Mouse (Mus musculus) megakaryocyte, embryonic 14.5 days (primary cell): ENCODE measurements around the gene Srp68.

Experiments
- FLI1 ChIP-seq: IDR thresholded peaks from 2 replicates; pipeline ENCODE4 v1.6.1; 2012; ENCODE audit warnings: low read length, inconsistent platforms, mixed read lengths
- GATA1 ChIP-seq: IDR thresholded peaks from 3 replicates; pipeline ENCODE4 v1.6.1; 2012; ENCODE audit warnings: mixed read lengths, low read length, inconsistent platforms, borderline replicate concordance

GRCm38 (mm10) chr11:116259461-116259860, 14.6 kb downstream of the Srp68 start:
- TF ChIP-seq GATA1 (no peak), FLI1 (no peak)
